Comparison of ENCODE assay signal across 15 mouse cellular contexts in genomic region chr19:30330792-30331191, GRCm38 (mm10).
"Had no signal": no experiment of that assay in that cellular context is flagged by ENCODE, and none has a peak within 500 bp of the region (broad histone marks: within the 10 kb centered on the region; RNA-seq: fewer than 3 reads in every experiment).

No protein-coding gene starts in this region.

- DNase-seq: kidney, adult 9 months; kidney, postnatal 14 days; kidney, postnatal 4 days; layer of hippocampus, adult 9-11 months; liver; lung, adult 18-20 months; lung, postnatal 10 days; lung, postnatal 4 days; retina, postnatal 1 day; right cerebral cortex, postnatal 25 days; thymus, adult 18-20 months; thymus, postnatal 36 days had no signal

- ATAC-seq: liver, embryonic 12.5 days; midbrain, embryonic 13.5 days; midbrain, embryonic 16.5 days had no signal
